ENCODE assay signal across 15 mouse cellular contexts in genomic region chr10:80653156-80653720, GRCm38 (mm10). TPM values are rescaled to one million over a fixed set of nuclear protein-coding genes. Genes with fewer than 3 reads are reported as not detected.
DNase-seq lines count a peak whose midpoint lies in the region; ATAC-seq and TF ChIP-seq lines count a peak whose summit lies in the region.
"Had no signal": no experiment of that assay in that cellular context is flagged by ENCODE, and none has a peak within 500 bp of the region (broad histone marks: within the 10 kb centered on the region; RNA-seq: fewer than 3 reads in every experiment).

No protein-coding gene starts in this region.

- no peak overlapping the region for H3K4me3 ChIP-seq in forebrain, embryonic 14.5 days (ENCODE audit: low read depth, low read length)
- no peak overlapping the region for H3K4me3 ChIP-seq in forebrain, embryonic 15.5 days
- H3K4me3 ChIP-seq in hindbrain, postnatal 0 days (ENCODE audit: low read length): no peak overlapping the region
- no peak overlapping the region for H3K4me3 ChIP-seq in hindbrain, embryonic 10.5 days
- H3K4me3 ChIP-seq in CH12.LX (replicated peaks in 1 of 3; ENCODE audit: low read depth in 2 of 3, low read length in 2 of 3, poor library complexity in 1 of 3): no peak overlapping the region
- H3K4me3 ChIP-seq: heart, adult 2 months; liver, embryonic 13.5 days had no signal

- no peak for TF ChIP-seq RAD21 in CH12.LX (IDR thresholded peaks at IDR 0.05; ENCODE audit: low read depth, low read length)

- DNase-seq in forebrain, embryonic 14.5 days (ENCODE audit: low spot score): no peak
- DNase-seq in hindbrain, postnatal 0 days (ENCODE audit: low spot score): no peak
- no peak for DNase-seq in hindbrain, embryonic 10.5 days (ENCODE audit: low spot score)
- DNase-seq in 3T3-L1 (ENCODE audit: low read depth, low spot score) (peak; percentile 67), CH12.LX (ENCODE audit: extremely low read depth) (no peak)
- no peak for DNase-seq in right cerebral cortex, adult 2 months (ENCODE audit: low spot score in 2 of 2)
- DNase-seq: cerebellum, adult 11 months; cerebellum, postnatal 36 days; gastrocnemius, postnatal 10 days; heart, adult 2 months; heart, postnatal 14 days; liver, embryonic 13.5 days; right cerebral cortex, postnatal 14 days had no signal

- H3K4me2 ChIP-seq in forebrain, embryonic 14.5 days (ENCODE audit: low read length): no peak overlapping the region
- no peak overlapping the region for H3K4me2 ChIP-seq in forebrain, embryonic 15.5 days (replicated peaks)
- no peak overlapping the region for H3K4me2 ChIP-seq in hindbrain, postnatal 0 days (ENCODE audit: low read depth, low read length)
- H3K4me2 ChIP-seq in CH12.LX (ENCODE audit: insufficient read depth, low read depth, poor library complexity, severe bottlenecking): no peak overlapping the region
- H3K4me2 ChIP-seq: liver, embryonic 13.5 days had no signal

- dilution Hi-C loops in CH12.LX (cut with MboI; ENCODE audit: extremely low pct_ligation_motif_present, extremely low pct_unique_long_range_greater_than_20kb, low sequenced_read_pairs): no loop called here

- no peak for TF ChIP-seq EP300 in CH12.LX (IDR thresholded peaks at IDR 0.05; ENCODE audit: low read length)

- H3K4me1 ChIP-seq in forebrain, embryonic 14.5 days (ENCODE audit: control insufficient read depth, insufficient read depth, low read length): peaks cover 8% of the 10 kb centered on the region
- H3K4me1 ChIP-seq in forebrain, embryonic 15.5 days: peaks cover 28% of the 10 kb centered on the region
- H3K4me1 ChIP-seq in hindbrain, postnatal 0 days (ENCODE audit: insufficient read depth, low read length): peaks cover 11% of the 10 kb centered on the region; the same call in 1 of the 2 replicates
- peaks cover 51% of the 10 kb centered on the region for H3K4me1 ChIP-seq in hindbrain, embryonic 10.5 days (replicated peaks)
- peaks cover 20 to 40% of the 10 kb centered on the region in 2 experiments for H3K4me1 ChIP-seq in CH12.LX (ENCODE audit: control insufficient read depth in 1 of 2, insufficient read depth in 2 of 2)

- ATAC-seq in forebrain, embryonic 14.5 days: no peak
- no peak for ATAC-seq in forebrain, embryonic 15.5 days (replicated peaks)
- no peak for ATAC-seq in hindbrain, postnatal 0 days
- ATAC-seq: midbrain, embryonic 16.5 days had no signal

- no peak for TF ChIP-seq CTCF in hindbrain, postnatal 0 days (IDR thresholded peaks at IDR 0.05; ENCODE audit: low read depth)
- no peak; a peak in 1 of 4 replicates for TF ChIP-seq CTCF in CH12.LX (conservative IDR thresholded peaks at IDR 0.05 in 1 of 2, IDR thresholded peaks at IDR 0.05 in 1 of 2; ENCODE audit: low read depth in 2 of 2, low read length in 2 of 2)

- WGBS in forebrain, embryonic 14.5 days: 90% methylated on average over 6 of the region's 6 CpGs
- whole genome bisulfite sequencing in forebrain, embryonic 15.5 days: 90% methylated on average over 6 of the region's 6 CpGs
- WGBS in hindbrain, postnatal 0 days: 76% methylated on average over 6 of the region's 6 CpGs
- WGBS in hindbrain, embryonic 10.5 days: 84% methylated on average over 6 of the region's 6 CpGs

- no peak for TF ChIP-seq POLR2A in CH12.LX (IDR thresholded peaks at IDR 0.05; ENCODE audit: low read depth, low read length)

- H3K27me3 ChIP-seq in forebrain, embryonic 14.5 days (replicated peaks; ENCODE audit: control insufficient read depth, insufficient read depth, low read length): no peaks in the 10 kb centered on the region
- H3K27me3 ChIP-seq in forebrain, embryonic 15.5 days: no peaks in the 10 kb centered on the region
- no peaks in the 10 kb centered on the region for H3K27me3 ChIP-seq in hindbrain, postnatal 0 days (ENCODE audit: insufficient read depth, low read length)
- H3K27me3 ChIP-seq in hindbrain, embryonic 10.5 days (ENCODE audit: insufficient read depth, poor library complexity, severe bottlenecking): no peaks in the 10 kb centered on the region
- no peaks in the 10 kb centered on the region for H3K27me3 ChIP-seq in CH12.LX (replicated peaks)
- H3K27me3 ChIP-seq: liver, embryonic 13.5 days had no signal

- H3K27ac ChIP-seq in forebrain, embryonic 14.5 days (ENCODE audit: low read depth, low read length): no peak overlapping the region
- no peak overlapping the region for H3K27ac ChIP-seq in forebrain, embryonic 15.5 days (replicated peaks)
- no peak overlapping the region for H3K27ac ChIP-seq in hindbrain, postnatal 0 days
- H3K27ac ChIP-seq in hindbrain, embryonic 10.5 days: no peak overlapping the region
- H3K27ac ChIP-seq in CH12.LX (ENCODE audit: insufficient read depth, low read depth): no peak overlapping the region
- H3K27ac ChIP-seq: heart, adult 2 months; liver, embryonic 13.5 days had no signal

- H3K36me3 ChIP-seq in forebrain, embryonic 14.5 days (ENCODE audit: control insufficient read depth, insufficient read depth, low read length): peaks cover 4% of the 10 kb centered on the region; the same call in 1 of the 2 replicates
- H3K36me3 ChIP-seq in forebrain, embryonic 15.5 days: peaks cover 3% of the 10 kb centered on the region; the same call in 1 of the 2 replicates
- no peaks in the 10 kb centered on the region for H3K36me3 ChIP-seq in hindbrain, postnatal 0 days (ENCODE audit: insufficient read depth, low read length)
- H3K36me3 ChIP-seq in hindbrain, embryonic 10.5 days: peaks cover 43% of the 10 kb centered on the region
- H3K36me3 ChIP-seq in CH12.LX (replicated peaks in 1 of 2; ENCODE audit: control insufficient read depth in 1 of 2, insufficient read depth in 1 of 2, low read length in 1 of 2): peaks cover 0 to 23% of the 10 kb centered on the region in 2 experiments
- H3K36me3 ChIP-seq: liver, embryonic 13.5 days had no signal

- in situ Hi-C loops in CH12.LX (cut with MboI; ENCODE audit: low pct_ligation_motif_present, low pct_unique_long_range_greater_than_20kb, low sequenced_read_pairs): no loop called here

- H3K9me3 ChIP-seq in forebrain, embryonic 14.5 days (replicated peaks; ENCODE audit: control insufficient read depth, low read length): no peaks in the 10 kb centered on the region
- no peaks in the 10 kb centered on the region for H3K9me3 ChIP-seq in forebrain, embryonic 15.5 days
- no peaks in the 10 kb centered on the region for H3K9me3 ChIP-seq in hindbrain, postnatal 0 days (ENCODE audit: low read length)
- H3K9me3 ChIP-seq in hindbrain, embryonic 10.5 days: no peaks in the 10 kb centered on the region
- H3K9me3 ChIP-seq in CH12.LX (replicated peaks; ENCODE audit: low read length): no peaks in the 10 kb centered on the region
- H3K9me3 ChIP-seq: liver, embryonic 13.5 days had no signal

- 0 out of 2 replicates have a peak overlapping the region, but pooled peaks have one; percentile 21 for H3K9ac ChIP-seq in forebrain, embryonic 14.5 days (ENCODE audit: low read length)
- no peak overlapping the region for H3K9ac ChIP-seq in forebrain, embryonic 15.5 days (replicated peaks)
- 0 out of 2 replicates have a peak overlapping the region, but pooled peaks have one; percentile 0 for H3K9ac ChIP-seq in hindbrain, postnatal 0 days (replicated peaks; ENCODE audit: low read length)
- H3K9ac ChIP-seq in CH12.LX (ENCODE audit: insufficient read depth, low read depth): no peak overlapping the region
- H3K9ac ChIP-seq: liver, embryonic 13.5 days had no signal

- no peaks in the 10 kb centered on the region for H3K79me2 ChIP-seq in CH12.LX (replicated peaks; ENCODE audit: control insufficient read depth, extremely low read depth, insufficient read depth, poor library complexity, severe bottlenecking)

RNA-seq across cellular contexts. Expression of gene Btbd2, which starts 3.6 kb away (rescaled TPM):
- 42.6 and 52.2 TPM in 2 replicates for polyA plus RNA-seq in forebrain, embryonic 14.5 days (2014; fragmentation: Nextera tagmentation; extraction: Ambion mirVana)
- polyA plus RNA-seq in forebrain, embryonic 15.5 days (2015; fragmentation: Nextera tagmentation; extraction: Ambion mirVana): 83.4 and 87.5 TPM in 2 replicates
- total RNA-seq in hindbrain, postnatal 0 days (2014; rRNA removed): 209 and 213 TPM in 2 replicates
- 81.9 and 82.8 TPM in 2 replicates for polyA plus RNA-seq in hindbrain, postnatal 0 days (2015; fragmentation: Nextera tagmentation; extraction: Ambion mirVana)
- 77.0 and 77.1 TPM in 2 replicates for polyA plus RNA-seq in hindbrain, embryonic 10.5 days (2016; fragmentation: Nextera tagmentation; extraction: Ambion mirVana)
- 19.3 and 26.2 TPM in 2 replicates for total RNA-seq in CH12.LX (2012; rRNA removed)
- 10.0 and 11.1 TPM in 2 replicates for total RNA-seq in CH12.LX (2014; rRNA removed)
- polyA plus RNA-seq in CH12.LX (2012; ENCODE audit: insufficient read length, low read depth): 18.8 and 19.4 TPM in 2 replicates

RNA-seq across cellular contexts. Expression of gene Mknk2, which starts 24.7 kb away (rescaled TPM):
- polyA plus RNA-seq in forebrain, embryonic 14.5 days (2014; fragmentation: Nextera tagmentation; extraction: Ambion mirVana): 43.1 and 49.1 TPM in 2 replicates
- 60.9 and 64.8 TPM in 2 replicates for polyA plus RNA-seq in forebrain, embryonic 15.5 days (2015; fragmentation: Nextera tagmentation; extraction: Ambion mirVana)
- total RNA-seq in hindbrain, postnatal 0 days (2014; rRNA removed): 84.5 and 95.4 TPM in 2 replicates
- polyA plus RNA-seq in hindbrain, postnatal 0 days (2015; fragmentation: Nextera tagmentation; extraction: Ambion mirVana): 38.2 and 40.5 TPM in 2 replicates
- 93.2 and 97.8 TPM in 2 replicates for polyA plus RNA-seq in hindbrain, embryonic 10.5 days (2016; fragmentation: Nextera tagmentation; extraction: Ambion mirVana)
- total RNA-seq in CH12.LX (2012; rRNA removed) (91.5 and 110 TPM in 2 replicates), CH12.LX (2014; rRNA removed) (121 and 138 TPM in 2 replicates)
- polyA plus RNA-seq in CH12.LX (2012; ENCODE audit: insufficient read length, low read depth): 175 and 199 TPM in 2 replicates

RNA-seq across cellular contexts. Expression of gene Csnk1g2, which starts 30.6 kb away (rescaled TPM):
- polyA plus RNA-seq in forebrain, embryonic 14.5 days (2014; fragmentation: Nextera tagmentation; extraction: Ambion mirVana): 35.9 and 49.2 TPM in 2 replicates
- 117 and 126 TPM in 2 replicates for polyA plus RNA-seq in forebrain, embryonic 15.5 days (2015; fragmentation: Nextera tagmentation; extraction: Ambion mirVana)
- total RNA-seq in hindbrain, postnatal 0 days (2014; rRNA removed): 128 and 156 TPM in 2 replicates
- 94.3 and 95.5 TPM in 2 replicates for polyA plus RNA-seq in hindbrain, postnatal 0 days (2015; fragmentation: Nextera tagmentation; extraction: Ambion mirVana)
- 169 and 180 TPM in 2 replicates for polyA plus RNA-seq in hindbrain, embryonic 10.5 days (2016; fragmentation: Nextera tagmentation; extraction: Ambion mirVana)
- total RNA-seq in CH12.LX (2012; rRNA removed) (44.1 and 50.3 TPM in 2 replicates), CH12.LX (2014; rRNA removed) (44.3 and 50.1 TPM in 2 replicates)
- polyA plus RNA-seq in CH12.LX (2012; ENCODE audit: insufficient read length, low read depth): 55.9 and 59.0 TPM in 2 replicates

RNA-seq across cellular contexts. Expression of gene Gm49322, which starts 47.4 kb away (rescaled TPM):
- polyA plus RNA-seq in forebrain, embryonic 14.5 days (2014; fragmentation: Nextera tagmentation; extraction: Ambion mirVana): 1.1 and 1.6 TPM in 2 replicates
- 3.2 and 4.5 TPM in 2 replicates for polyA plus RNA-seq in forebrain, embryonic 15.5 days (2015; fragmentation: Nextera tagmentation; extraction: Ambion mirVana)
- total RNA-seq in hindbrain, postnatal 0 days (2014; rRNA removed): 0.54 and 2.2 TPM in 2 replicates
- polyA plus RNA-seq in hindbrain, postnatal 0 days (2015; fragmentation: Nextera tagmentation; extraction: Ambion mirVana): 1.1 TPM in 2 replicates
- 4.6 and 5.5 TPM in 2 replicates for polyA plus RNA-seq in hindbrain, embryonic 10.5 days (2016; fragmentation: Nextera tagmentation; extraction: Ambion mirVana)
- total RNA-seq in CH12.LX (2012; rRNA removed) (1.8 and 2.2 TPM in 2 replicates), CH12.LX (2014; rRNA removed) (0.20 and 0.28 TPM in 2 replicates)
- polyA plus RNA-seq in CH12.LX (2012; ENCODE audit: insufficient read length, low read depth): 0.97 and 1.1 TPM in 2 replicates

RNA-seq across cellular contexts. Expression of gene Mob3a, which starts 48.5 kb away (rescaled TPM):
- 35.7 and 37.2 TPM in 2 replicates for polyA plus RNA-seq in forebrain, embryonic 14.5 days (2014; fragmentation: Nextera tagmentation; extraction: Ambion mirVana)
- 52.6 and 55.1 TPM in 2 replicates for polyA plus RNA-seq in forebrain, embryonic 15.5 days (2015; fragmentation: Nextera tagmentation; extraction: Ambion mirVana)
- total RNA-seq in hindbrain, postnatal 0 days (2014; rRNA removed): 68.3 and 76.4 TPM in 2 replicates
- polyA plus RNA-seq in hindbrain, postnatal 0 days (2015; fragmentation: Nextera tagmentation; extraction: Ambion mirVana): 37.2 and 38.8 TPM in 2 replicates
- 68.8 and 77.2 TPM in 2 replicates for polyA plus RNA-seq in hindbrain, embryonic 10.5 days (2016; fragmentation: Nextera tagmentation; extraction: Ambion mirVana)
- total RNA-seq in CH12.LX (2012; rRNA removed) (56.9 and 71.7 TPM in 2 replicates), CH12.LX (2014; rRNA removed) (65.2 and 71.4 TPM in 2 replicates)
- 75.0 and 84.2 TPM in 2 replicates for polyA plus RNA-seq in CH12.LX (2012; ENCODE audit: insufficient read length, low read depth)

Comparison
In these comparisons a context has a peak if more than half of its experiments do, and no peak if none do; other contexts are left out.
1. H3K9ac ChIP-seq: peak in forebrain, embryonic 14.5 days (single experiment) and hindbrain, postnatal 0 days (single experiment); none in forebrain, embryonic 15.5 days (single experiment) and CH12.LX (single experiment).